ENCODE assay signal across 12 mouse cellular contexts in genomic region chr1:127980911-127981559, GRCm38 (mm10).
DNase-seq lines count a peak whose midpoint lies in the region; ATAC-seq and TF ChIP-seq lines count a peak whose summit lies in the region.
"Had no signal": no experiment of that assay in that cellular context is flagged by ENCODE, and none has a peak within 500 bp of the region (broad histone marks: within the 10 kb centered on the region; RNA-seq: fewer than 3 reads in every experiment).

No protein-coding gene starts in this region.

- no peak for ATAC-seq in liver, postnatal 0 days
- ATAC-seq in liver, embryonic 12.5 days, result no peak
- peak; percentile 86 for ATAC-seq in granulocyte monocyte progenitor cell, adult 5-6 weeks (replicated peaks; ENCODE audit: poor library complexity, severe bottlenecking)
- ATAC-seq in megakaryocyte-erythroid progenitor cell, adult 5-6 weeks (replicated peaks; ENCODE audit: low FRiP score, low TSS enrichment, poor library complexity, severe bottlenecking), result no peak

- peak; percentile 37 for DNase-seq in gastrocnemius, adult 2 months
- DNase-seq in gastrocnemius, postnatal 25 days, result no peak
- DNase-seq in liver, postnatal 0 days, result no peak
- DNase-seq in splenic B cell, adult 2 months (ENCODE audit: low read depth, low spot score), result peak; percentile 11
- no peak for DNase-seq in thymus, postnatal 0 days (ENCODE audit: low spot score)
- DNase-seq: adrenal gland, postnatal 14 days; gastrocnemius, postnatal 10 days had no signal

- intact Hi-C loops in gastrocnemius, adult 2 months (cut with DNase I), result no loop called here

- no peak overlapping the region for H3K4me2 ChIP-seq in liver, postnatal 0 days (ENCODE audit: low read depth, low read length)
- no peak overlapping the region for H3K4me2 ChIP-seq in liver, embryonic 12.5 days
- H3K4me2 ChIP-seq: limb, embryonic 13.5 days had no signal

- no peak overlapping the region for H3K9ac ChIP-seq in liver, postnatal 0 days (replicated peaks)
- H3K9ac ChIP-seq in liver, embryonic 12.5 days, result no peak overlapping the region
- H3K9ac ChIP-seq: limb, embryonic 13.5 days had no signal

- no peaks in the 10 kb centered on the region for H3K9me3 ChIP-seq in liver, postnatal 0 days (ENCODE audit: low read length)
- no peaks in the 10 kb centered on the region for H3K9me3 ChIP-seq in liver, embryonic 12.5 days (replicated peaks)
- H3K9me3 ChIP-seq: limb, embryonic 13.5 days had no signal

- H3K36me3 ChIP-seq in liver, postnatal 0 days (replicated peaks; ENCODE audit: insufficient read depth, low read length), result no peaks in the 10 kb centered on the region
- no peaks in the 10 kb centered on the region for H3K36me3 ChIP-seq in liver, embryonic 12.5 days
- H3K36me3 ChIP-seq in splenic B cell, adult 2 months (ENCODE audit: control insufficient read depth, insufficient read depth, low read length, poor library complexity, severe bottlenecking), result no peaks in the 10 kb centered on the region
- H3K36me3 ChIP-seq: limb, embryonic 13.5 days had no signal

- TF ChIP-seq EP300 in liver, postnatal 0 days (IDR thresholded peaks at IDR 0.05; ENCODE audit: low read depth), result no peak

- H3K27me3 ChIP-seq in liver, postnatal 0 days (ENCODE audit: insufficient read depth, low read length), result no peaks in the 10 kb centered on the region
- H3K27me3 ChIP-seq in liver, embryonic 12.5 days (replicated peaks), result no peaks in the 10 kb centered on the region
- H3K27me3 ChIP-seq in splenic B cell, adult 2 months (ENCODE audit: control insufficient read depth, insufficient read depth, low read length, poor library complexity, severe bottlenecking), result no peaks in the 10 kb centered on the region
- H3K27me3 ChIP-seq: limb, embryonic 13.5 days had no signal

- no peak overlapping the region for H3K4me3 ChIP-seq in gastrocnemius, adult 2 months
- H3K4me3 ChIP-seq in liver, postnatal 0 days (ENCODE audit: low read depth, low read length), result no peak overlapping the region
- H3K4me3 ChIP-seq in liver, embryonic 12.5 days, result no peak overlapping the region
- H3K4me3 ChIP-seq: limb, embryonic 13.5 days had no signal

- no peaks in the 10 kb centered on the region for H3K4me1 ChIP-seq in liver, postnatal 0 days (ENCODE audit: insufficient read depth)
- no peaks in the 10 kb centered on the region for H3K4me1 ChIP-seq in liver, embryonic 12.5 days
- H3K4me1 ChIP-seq: limb, embryonic 13.5 days had no signal

- peak overlapping the region; percentile 48; the same call in 1 of the 2 replicates for H3K27ac ChIP-seq in gastrocnemius, adult 2 months
- no peak overlapping the region for H3K27ac ChIP-seq in liver, postnatal 0 days (ENCODE audit: low read depth)
- H3K27ac ChIP-seq in liver, embryonic 12.5 days, result no peak overlapping the region
- H3K27ac ChIP-seq: limb, embryonic 13.5 days; stomach, postnatal 0 days had no signal

- peak; percentile 6; the same call in 1 of the 2 replicates for TF ChIP-seq CTCF in gastrocnemius, adult 2 months (IDR thresholded peaks at IDR 0.05)
- TF ChIP-seq CTCF in liver, postnatal 0 days (IDR thresholded peaks at IDR 0.05; ENCODE audit: low read depth), result 0 out of 2 replicates have a peak, but pooled peaks have one; percentile 1

- WGBS in liver, postnatal 0 days (ENCODE audit: insufficient replicate concordance), result 60% methylated on average over 2 of the region's 2 CpGs
- WGBS in liver, embryonic 12.5 days (ENCODE audit: insufficient replicate concordance), result 61% methylated on average over 2 of the region's 2 CpGs

Comparison
In these comparisons a context has a peak if more than half of its experiments do, and no peak if none do; other contexts are left out.
1. DNase-seq: peak in gastrocnemius, adult 2 months (single experiment) and splenic B cell, adult 2 months (single experiment); none in gastrocnemius, postnatal 25 days (single experiment), liver, postnatal 0 days (single experiment) and thymus, postnatal 0 days (single experiment).